Mouse (Mus musculus) fibroblast of lung, adult 2 months (primary cell): ENCODE results near the gene Irak1bp1.

ENCODE experiments used
- DNase-seq: peaks from one replicate; pipeline ENCODE4 v3.0.0-alpha.2; 2011; ENCODE audit warnings: low read depth

The Irak1bp1 gene

DNA sequence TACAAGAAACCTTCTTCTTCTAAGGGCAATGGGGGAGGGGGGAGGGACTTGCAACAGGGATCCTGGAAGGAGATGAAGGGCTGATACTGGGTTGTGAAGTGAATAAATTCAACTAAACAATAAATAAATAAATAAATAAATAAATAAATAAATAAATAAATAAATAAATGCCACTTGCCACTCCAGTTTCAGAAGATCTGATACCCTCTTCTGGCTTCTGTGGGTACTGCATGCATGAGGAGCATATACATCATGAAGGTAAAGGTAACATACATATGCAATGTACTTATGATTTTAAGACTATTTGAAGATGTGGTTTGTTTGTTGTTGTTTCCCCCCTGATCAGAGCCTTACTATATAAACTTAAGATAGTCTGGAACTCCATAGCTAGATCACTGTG lies 54.8 kb downstream of the Irak1bp1 start:
- no peak for DNase-seq

DNA sequence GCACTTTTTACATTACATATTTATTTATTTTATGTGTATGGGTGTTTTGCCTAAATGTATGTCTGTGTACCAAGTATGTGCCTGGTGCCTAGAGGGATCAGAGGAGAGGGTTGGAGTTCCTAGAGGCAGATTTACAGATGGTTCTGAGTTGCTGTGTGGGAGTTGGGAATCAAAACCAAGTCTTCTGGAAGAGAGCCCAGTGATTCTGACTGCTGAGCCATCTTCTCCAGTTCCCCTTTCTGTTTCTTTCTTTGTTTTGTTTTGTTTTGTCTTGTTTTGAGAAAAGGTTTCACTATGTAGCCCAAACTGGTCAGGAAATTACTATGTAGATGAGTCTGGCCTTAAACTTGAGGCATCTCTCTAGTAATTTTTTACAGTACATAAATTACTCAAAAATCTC lies 59.3 kb downstream of the Irak1bp1 start:
- DNase-seq: no peak
